Mouse (Mus musculus) intestine, embryonic 14.5 days (tissue): ENCODE data around the gene Wasf2. TPM values are rescaled to one million over a fixed set of nuclear protein-coding genes. Genes with fewer than 3 reads are reported as not detected.

Experiments used
- ATAC-seq: fragments of 200-750 bp; cut with Nextera tagmentation; replicated peaks from 2 replicates; pipeline ENCODE4 v1.8.0; 2017; ENCODE audit warnings: low read depth, moderate number of reproducible peaks, moderate TSS enrichment, moderate library complexity; ENCODE audit not compliant: low FRiP score, low TSS enrichment
- DNase-seq: peaks from one replicate; pipeline ENCODE4 v3.0.0-alpha.2; 2018; ENCODE audit warnings: low spot score
- H3K27ac ChIP-seq: fragments of 300-500 bp; sonication (generic); 2 replicates; pipeline ENCODE4 v1.5.1; 2014; ENCODE audit warnings: low read depth, mild to moderate bottlenecking, control low read depth
- H3K27me3 ChIP-seq: fragments of 300-500 bp; sonication (generic); replicated peaks from 2 replicates; pipeline ENCODE4 v1.6.1; 2014; ENCODE audit warnings: low read length, control low read depth; ENCODE audit not compliant: control insufficient read depth, insufficient read depth
- H3K36me3 ChIP-seq: fragments of 300-500 bp; sonication (generic); 2 replicates; pipeline ENCODE4 v1.6.1; 2014; ENCODE audit warnings: low read length, control low read depth; ENCODE audit not compliant: control insufficient read depth, insufficient read depth
- H3K4me1 ChIP-seq: fragments of 300-500 bp; sonication (generic); replicated peaks from 2 replicates; pipeline ENCODE4 v1.6.1; 2014; ENCODE audit warnings: low read length, control low read depth, mixed read lengths; ENCODE audit not compliant: control insufficient read depth, insufficient read depth
- H3K4me2 ChIP-seq: fragments of 300-500 bp; sonication (generic); 2 replicates; pipeline ENCODE4 v1.6.1; 2014; ENCODE audit warnings: low read length
- H3K4me3 ChIP-seq: fragments of 300-500 bp; sonication (generic); 2 replicates; pipeline ENCODE4 v1.5.1; 2014; ENCODE audit warnings: low read depth, low read length, control low read depth, mixed read lengths
- H3K9ac ChIP-seq: fragments of 300-500 bp; sonication (generic); 2 replicates; pipeline ENCODE4 v1.6.1; 2014; ENCODE audit warnings: mild to moderate bottlenecking, low read length
- H3K9me3 ChIP-seq: fragments of 300-500 bp; sonication (generic); 2 replicates; pipeline ENCODE4 v1.6.1; 2016; ENCODE audit warnings: low read length, control low read depth; ENCODE audit not compliant: control insufficient read depth
- WGBS: fragments of 180-500 bp; shearing (Covaris S2); extraction: QIAGEN DNeasy Blood & Tissue Kit; methylation state at CpG from one replicate; pipeline ENCODE4 v1.1.7; 2014; 5-methylcytosine and 5-hydroxymethylcytosine counted together
- polyA plus RNA-seq: library from polyadenylated mRNA; unstranded; fragments of >200 nt; fragmentation: Nextera tagmentation; extraction: Ambion mirVana; gene quantifications from 2 replicates; pipeline ENCODE4 v1.2.1, GENCODE M21; 2014

Wasf2 gene
- polyA plus RNA-seq, 1 experiment from 2014 or later = 79.6 TPM

DNA sequence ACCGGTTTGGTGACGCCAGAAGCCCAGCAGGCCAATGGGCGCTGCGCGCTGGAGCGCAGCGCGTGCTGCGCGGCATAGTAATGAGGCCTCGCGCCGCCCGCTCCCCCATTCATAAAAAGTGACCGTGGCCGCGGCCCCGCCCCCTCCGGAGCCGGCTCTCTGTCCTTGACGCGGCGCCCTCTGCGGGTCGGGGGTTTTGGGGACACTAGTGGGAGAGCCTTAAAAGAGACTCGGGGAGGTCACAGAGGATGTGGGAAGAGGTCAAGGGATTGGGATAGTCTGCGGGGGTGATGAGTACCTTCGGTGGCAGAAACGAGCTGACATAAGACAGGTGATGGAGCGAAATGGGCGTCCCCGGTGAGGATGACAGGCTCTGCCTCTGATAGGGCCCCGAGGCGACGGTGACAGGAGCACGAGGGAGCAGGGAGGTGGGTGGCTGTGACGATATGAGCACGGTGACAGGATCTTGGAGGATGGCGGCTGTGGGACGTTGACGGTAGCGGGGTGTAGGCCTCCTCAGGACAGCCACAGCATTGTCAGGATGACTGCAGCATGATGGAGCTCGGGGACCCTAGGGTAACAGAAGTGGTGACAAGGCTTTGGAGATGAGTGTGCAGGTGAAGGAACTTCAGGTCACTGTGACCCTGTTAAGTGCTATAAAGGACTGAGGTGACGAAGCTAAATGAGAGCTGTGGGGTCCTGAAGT lies 82.4 kb downstream of the Wasf2 start:
- H3K9ac ChIP-seq = peak overlapping the region; percentile 33; the same call in 1 of the 2 replicates
- H3K4me3 ChIP-seq = peak overlapping the region; percentile 52
- H3K36me3 ChIP-seq = no peaks in the 10 kb centered on the region
- peaks cover 24% of the 10 kb centered on the region for H3K27me3 ChIP-seq
- DNase-seq (peak; percentile 82), ATAC-seq (peak; percentile 80)
- H3K27ac ChIP-seq = no peak overlapping the region
- H3K4me2 ChIP-seq = peak overlapping the region; percentile 90
- no peaks in the 10 kb centered on the region for H3K9me3 ChIP-seq
- H3K4me1 ChIP-seq = peaks cover 11% of the 10 kb centered on the region
- WGBS = 4% methylated on average over 44 of the region's 44 CpGs

GRCm38 (mm10) chr4:133213268-133213590 lies 82.9 kb downstream of the Wasf2 start:
- H3K9me3 ChIP-seq = no peaks in the 10 kb centered on the region
- 1% methylated on average over 9 of the region's 9 CpGs for WGBS
- H3K9ac ChIP-seq = no peak overlapping the region
- H3K4me1 ChIP-seq = peaks cover 11% of the 10 kb centered on the region
- no peak overlapping the region for H3K27ac ChIP-seq
- H3K27me3 ChIP-seq = peaks cover 24% of the 10 kb centered on the region
- no peaks in the 10 kb centered on the region for H3K36me3 ChIP-seq
- 0 out of 2 replicates have a peak, but pooled peaks have one; percentile 12 for ATAC-seq
- peak overlapping the region; percentile 90 for H3K4me2 ChIP-seq
- DNase-seq = no peak
- H3K4me3 ChIP-seq = peak overlapping the region; percentile 52

GRCm38 (mm10) chr4:133213661-133214060 lies 83.4 kb downstream of the Wasf2 start:
- no peak overlapping the region for H3K4me3 ChIP-seq
- H3K27ac ChIP-seq = no peak overlapping the region
- H3K9me3 ChIP-seq = no peaks in the 10 kb centered on the region
- ATAC-seq (no peak), DNase-seq (no peak)
- H3K4me1 ChIP-seq = peaks cover 11% of the 10 kb centered on the region
- no peaks in the 10 kb centered on the region for H3K36me3 ChIP-seq
- peaks cover 24% of the 10 kb centered on the region for H3K27me3 ChIP-seq
- H3K9ac ChIP-seq = no peak overlapping the region
- H3K4me2 ChIP-seq = peak overlapping the region; percentile 90
- WGBS = 14% methylated on average over 10 of the region's 10 CpGs

DNA sequence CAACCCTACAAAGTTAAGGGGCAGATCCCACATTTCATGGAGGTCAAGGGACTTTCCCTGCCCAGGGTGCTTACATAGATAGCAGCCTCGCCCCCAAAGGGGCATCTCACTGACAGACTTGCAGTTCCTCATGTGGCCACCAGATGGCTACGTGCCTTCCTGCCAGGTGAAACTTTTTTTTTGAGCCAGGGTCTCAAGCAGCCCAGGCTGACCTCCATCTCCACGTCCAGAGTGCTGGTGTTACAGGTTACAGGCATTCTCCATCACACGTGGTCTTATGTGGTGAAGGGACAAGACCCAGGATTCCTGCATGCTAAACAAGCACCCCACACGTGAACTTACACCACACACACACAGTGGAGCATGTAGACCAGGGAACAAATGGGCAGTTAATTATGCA lies 87.3 kb downstream of the Wasf2 start:
- WGBS = 7% methylated on average over 5 of the region's 5 CpGs
- Histone ChIP-seq H3K36me3 (no peaks in the 10 kb centered on the region), H3K27me3 (peaks cover 26% of the 10 kb centered on the region), H3K9ac (no peak overlapping the region), H3K4me1 (peaks cover 10% of the 10 kb centered on the region), H3K27ac (no peak overlapping the region), H3K9me3 (no peaks in the 10 kb centered on the region), H3K4me2 (no peak overlapping the region), H3K4me3 (no peak overlapping the region)
- ATAC-seq (no peak), DNase-seq (peak; percentile 80)

DNA sequence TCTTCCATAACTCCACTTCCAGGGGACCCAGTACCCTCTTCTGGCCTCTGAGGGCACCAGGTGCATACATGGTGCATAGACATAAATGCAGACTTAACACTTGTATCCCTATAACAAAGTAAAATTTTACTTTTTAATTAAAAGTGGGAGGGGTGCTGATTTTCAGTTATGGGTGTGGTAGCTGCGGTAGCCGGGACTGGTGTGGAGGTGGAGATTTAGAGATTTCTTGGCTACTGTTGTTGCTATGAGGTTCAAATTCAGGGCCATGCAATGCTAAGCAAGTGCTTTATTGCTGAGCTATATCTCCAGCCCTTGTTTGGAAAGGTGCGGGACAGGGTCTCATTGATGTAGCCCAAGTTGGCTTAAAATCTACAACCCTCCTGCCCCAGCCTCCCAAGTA lies 88.4 kb downstream of the Wasf2 start:
- H3K4me1 ChIP-seq = no peaks in the 10 kb centered on the region; the same call in 1 of the 2 replicates
- no peaks in the 10 kb centered on the region for H3K36me3 ChIP-seq
- no peak overlapping the region for H3K4me2 ChIP-seq
- DNase-seq (no peak), ATAC-seq (no peak)
- H3K9me3 ChIP-seq = no peaks in the 10 kb centered on the region
- 83% methylated on average over 3 of the region's 3 CpGs for WGBS
- H3K4me3 ChIP-seq = no peak overlapping the region
- H3K27me3 ChIP-seq = peaks cover 16% of the 10 kb centered on the region
- H3K27ac ChIP-seq = no peak overlapping the region
- H3K9ac ChIP-seq = no peak overlapping the region

- H3K36me3 ChIP-seq = no peaks in the 10 kb centered on the region
- H3K4me1 ChIP-seq = no peaks in the 10 kb centered on the region; the same call in 1 of the 2 replicates
- H3K4me3 ChIP-seq = peak overlapping the region; percentile 33
- peak overlapping the region; percentile 63 for H3K4me2 ChIP-seq
- peak; percentile 57; the same call in 1 of the 2 replicates for ATAC-seq
- peak overlapping the region; percentile 20; the same call in 1 of the 2 replicates for H3K9ac ChIP-seq
- H3K9me3 ChIP-seq = no peaks in the 10 kb centered on the region
- H3K27ac ChIP-seq = no peak overlapping the region
- peak; percentile 81 for DNase-seq
- WGBS = 2% methylated on average over 25 of the region's 25 CpGs
- H3K27me3 ChIP-seq = peaks cover 9% of the 10 kb centered on the region; the same call in 1 of the 2 replicates
Measured at GRCm38 (mm10) chr4:133220656-133221055, 90.4 kb downstream of the Wasf2 start.

- no peaks in the 10 kb centered on the region for H3K9me3 ChIP-seq
- no peak overlapping the region for H3K27ac ChIP-seq
- H3K9ac ChIP-seq = no peak overlapping the region
- H3K4me2 ChIP-seq = no peak overlapping the region
- H3K4me1 ChIP-seq = no peaks in the 10 kb centered on the region; the same call in 1 of the 2 replicates
- no peaks in the 10 kb centered on the region for H3K36me3 ChIP-seq
- ATAC-seq (no peak), DNase-seq (no peak)
- H3K4me3 ChIP-seq = no peak overlapping the region
- WGBS = 86% methylated on average over 8 of the region's 8 CpGs
- peaks cover 9% of the 10 kb centered on the region; the same call in 1 of the 2 replicates for H3K27me3 ChIP-seq
Measured at GRCm38 (mm10) chr4:133221701-133222100, 91.4 kb downstream of the Wasf2 start.

- Histone ChIP-seq H3K4me3 (no peak overlapping the region), H3K27me3 (peaks cover 9% of the 10 kb centered on the region; the same call in 1 of the 2 replicates), H3K9me3 (no peaks in the 10 kb centered on the region), H3K36me3 (no peaks in the 10 kb centered on the region), H3K4me2 (no peak overlapping the region), H3K9ac (no peak overlapping the region), H3K27ac (no peak overlapping the region), H3K4me1 (no peaks in the 10 kb centered on the region; the same call in 1 of the 2 replicates)
- no peak for DNase-seq
- 52% methylated on average over 5 of the region's 5 CpGs for whole genome bisulfite sequencing
- ATAC-seq = no peak
Measured at GRCm38 (mm10) chr4:133223875-133224274, 93.6 kb downstream of the Wasf2 start.

DNA sequence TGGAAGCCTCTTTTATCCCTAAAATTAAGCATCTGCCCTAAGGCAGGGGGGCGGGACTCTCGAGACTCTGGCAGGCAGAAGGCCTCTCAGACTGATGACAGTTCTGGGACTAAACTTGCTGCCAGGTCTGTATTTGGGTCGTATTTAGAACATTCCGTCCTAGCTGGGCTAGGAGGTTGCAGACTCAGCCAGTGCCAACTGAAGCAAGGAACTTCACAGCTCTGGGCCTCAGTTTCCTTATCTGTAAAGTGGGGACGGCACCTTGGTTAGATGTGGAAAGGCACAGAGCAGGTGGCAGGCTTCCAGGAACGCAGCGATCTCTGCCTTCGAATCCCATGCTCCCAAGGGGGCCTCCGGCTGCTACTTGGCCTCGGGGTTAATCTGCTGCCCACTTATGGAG lies 95.8 kb downstream of the Wasf2 start:
- H3K9ac ChIP-seq = no peak overlapping the region
- DNase-seq (no peak), ATAC-seq (no peak)
- no peak overlapping the region for H3K4me3 ChIP-seq
- H3K4me2 ChIP-seq = no peak overlapping the region
- H3K36me3 ChIP-seq = no peaks in the 10 kb centered on the region
- H3K27me3 ChIP-seq = peaks cover 9% of the 10 kb centered on the region; the same call in 1 of the 2 replicates
- H3K9me3 ChIP-seq = no peaks in the 10 kb centered on the region
- 69% methylated on average over 10 of the region's 10 CpGs for WGBS
- no peaks in the 10 kb centered on the region; the same call in 1 of the 2 replicates for H3K4me1 ChIP-seq
- no peak overlapping the region for H3K27ac ChIP-seq
